Mouse (Mus musculus): ENCODE results near the gene Reln. TPM values are rescaled to one million over a fixed set of nuclear protein-coding genes. Genes with fewer than 3 reads are reported as not detected.

The Reln gene
- polyA plus RNA-seq (2017; shearing (Covaris generic)): 1 to 10 TPM in 1 of 2 experiments, under 1 TPM in 1; 0.16 to 2.3 TPM

GRCm38 (mm10) chr5:22344556-22344975 lies at the start of gene Reln:
Gene Reln (minus strand): TSS chr5:22344702.

GRCm38 (mm10) chr5:21865346-21866107 lies 479.0 kb downstream of the Reln start, which contains the start of gene Slc26a5:
Gene Slc26a5 (minus strand): TSS chr5:21865604.

Other genes with a start within 250 kb of the Reln start
- gene Orc5, start 205.7 kb upstream of the Reln start, polyA plus RNA-seq (2017; shearing (Covaris generic)): 10 to 100 TPM; 43.4 to 62.1 TPM